Mouse (Mus musculus) forebrain, embryonic 11.5 days (tissue): ENCODE results near the gene Pfn1. TPM values are rescaled to one million over a fixed set of nuclear protein-coding genes. Genes with fewer than 3 reads are reported as not detected.

Experiments
- ATAC-seq: fragments of 200-750 bp; cut with Nextera tagmentation; replicated peaks from 2 replicates; pipeline ENCODE4 v1.8.0; 2017; ENCODE audit warnings: moderate TSS enrichment; ENCODE audit not compliant: low FRiP score
- DNase-seq: peaks from one replicate; pipeline ENCODE4 v3.0.0-alpha.2; 2017; ENCODE audit warnings: low spot score
- H3K27ac ChIP-seq: fragments of 300-500 bp; sonication (generic); 2 replicates; pipeline ENCODE4 v1.5.1; 2014; ENCODE audit warnings: low read depth, low read length
- H3K27me3 ChIP-seq: fragments of 300-500 bp; sonication (generic); 2 replicates; pipeline ENCODE4 v1.6.1; 2014; ENCODE audit warnings: mild to moderate bottlenecking, low read length, mixed read lengths; ENCODE audit not compliant: control insufficient read depth, insufficient read depth
- H3K36me3 ChIP-seq: fragments of 300-500 bp; sonication (generic); 2 replicates; pipeline ENCODE4 v1.6.1; 2014; ENCODE audit warnings: mild to moderate bottlenecking, low read length, moderate library complexity, mixed read lengths; ENCODE audit not compliant: control insufficient read depth, insufficient read depth
- H3K4me1 ChIP-seq: fragments of 300-500 bp; sonication (generic); replicated peaks from 2 replicates; pipeline ENCODE4 v1.6.1; 2014; ENCODE audit warnings: low read length, mixed read lengths; ENCODE audit not compliant: control insufficient read depth, insufficient read depth
- H3K4me2 ChIP-seq: fragments of 300-500 bp; sonication (generic); 2 replicates; pipeline ENCODE4 v1.6.1; 2014; ENCODE audit warnings: low read depth, mild to moderate bottlenecking, low read length, moderate library complexity, mixed read lengths; ENCODE audit not compliant: severe bottlenecking
- H3K4me3 ChIP-seq: fragments of 300-500 bp; sonication (generic); 2 replicates; pipeline ENCODE4 v1.5.1; 2014; ENCODE audit warnings: low read depth, low read length
- H3K9ac ChIP-seq: fragments of 300-500 bp; sonication (generic); 2 replicates; pipeline ENCODE4 v1.6.1; 2014; ENCODE audit warnings: low read length
- H3K9me3 ChIP-seq: fragments of 300-500 bp; sonication (generic); 2 replicates; pipeline ENCODE4 v1.6.1; 2016; ENCODE audit warnings: low read length, mixed read lengths; ENCODE audit not compliant: control insufficient read depth
- WGBS: fragments of 180-500 bp; shearing (Covaris S2); extraction: QIAGEN DNeasy Blood & Tissue Kit; methylation state at CpG from one replicate; pipeline ENCODE4 v1.1.7; 2014; 5-methylcytosine and 5-hydroxymethylcytosine counted together
- polyA plus RNA-seq: library from polyadenylated mRNA; unstranded; fragments of >200 nt; fragmentation: Nextera tagmentation; extraction: Ambion mirVana; gene quantifications from 2 replicates; pipeline ENCODE4 v1.2.1, GENCODE M21; 2014

The Pfn1 gene
- polyA plus RNA-seq, 1 experiment from 2014 or later, result 1,387 TPM

GRCm38 (mm10) chr11:70628431-70628830, 26.0 kb downstream of the Pfn1 start:
- no peaks in the 10 kb centered on the region for H3K4me1 ChIP-seq
- H3K9ac ChIP-seq, result no peak overlapping the region
- WGBS, result 70% methylated on average over 2 of the region's 2 CpGs
- ATAC-seq (no peak), DNase-seq (no peak)
- H3K9me3 ChIP-seq, result no peaks in the 10 kb centered on the region
- no peaks in the 10 kb centered on the region for H3K36me3 ChIP-seq
- H3K27me3 ChIP-seq, result no peaks in the 10 kb centered on the region
- H3K4me3 ChIP-seq, result no peak overlapping the region
- H3K27ac ChIP-seq, result no peak overlapping the region
- H3K4me2 ChIP-seq, result no peak overlapping the region

DNA sequence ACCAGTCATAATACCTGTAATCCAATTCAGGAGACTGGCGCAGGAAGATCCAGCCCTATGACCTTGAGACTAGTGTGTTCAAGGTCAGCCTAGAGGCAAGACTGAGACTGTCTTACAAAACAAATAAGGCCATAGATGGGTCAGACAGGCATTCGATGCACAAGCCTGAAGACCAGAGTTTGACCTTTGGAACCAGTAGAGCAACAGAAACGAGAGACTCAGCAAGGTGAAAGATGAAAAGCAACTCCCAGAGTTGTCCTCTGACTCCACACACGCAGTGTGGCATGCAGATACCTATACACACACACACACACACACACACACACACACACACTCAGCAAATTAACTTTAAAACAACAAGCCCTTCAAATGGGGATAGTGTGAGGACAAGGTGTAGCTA, 27.6 kb downstream of the Pfn1 start:
- H3K4me1 ChIP-seq, result no peaks in the 10 kb centered on the region
- no peaks in the 10 kb centered on the region for H3K36me3 ChIP-seq
- no peak overlapping the region for H3K27ac ChIP-seq
- DNase-seq (no peak), ATAC-seq (no peak)
- no peak overlapping the region for H3K4me3 ChIP-seq
- H3K4me2 ChIP-seq, result no peak overlapping the region
- no peaks in the 10 kb centered on the region for H3K27me3 ChIP-seq
- no peaks in the 10 kb centered on the region for H3K9me3 ChIP-seq
- no peak overlapping the region for H3K9ac ChIP-seq
- 76% methylated on average over 4 of the region's 4 CpGs for WGBS

GRCm38 (mm10) chr11:70625473-70625872, 29.0 kb downstream of the Pfn1 start:
- Histone ChIP-seq H3K36me3 (no peaks in the 10 kb centered on the region), H3K4me1 (no peaks in the 10 kb centered on the region), H3K4me2 (no peak overlapping the region), H3K27ac (no peak overlapping the region), H3K9me3 (no peaks in the 10 kb centered on the region), H3K4me3 (no peak overlapping the region), H3K9ac (no peak overlapping the region), H3K27me3 (no peaks in the 10 kb centered on the region)
- ATAC-seq (no peak), DNase-seq (peak; percentile 80)
- WGBS, result 47% methylated on average over 4 of the region's 4 CpGs

DNA sequence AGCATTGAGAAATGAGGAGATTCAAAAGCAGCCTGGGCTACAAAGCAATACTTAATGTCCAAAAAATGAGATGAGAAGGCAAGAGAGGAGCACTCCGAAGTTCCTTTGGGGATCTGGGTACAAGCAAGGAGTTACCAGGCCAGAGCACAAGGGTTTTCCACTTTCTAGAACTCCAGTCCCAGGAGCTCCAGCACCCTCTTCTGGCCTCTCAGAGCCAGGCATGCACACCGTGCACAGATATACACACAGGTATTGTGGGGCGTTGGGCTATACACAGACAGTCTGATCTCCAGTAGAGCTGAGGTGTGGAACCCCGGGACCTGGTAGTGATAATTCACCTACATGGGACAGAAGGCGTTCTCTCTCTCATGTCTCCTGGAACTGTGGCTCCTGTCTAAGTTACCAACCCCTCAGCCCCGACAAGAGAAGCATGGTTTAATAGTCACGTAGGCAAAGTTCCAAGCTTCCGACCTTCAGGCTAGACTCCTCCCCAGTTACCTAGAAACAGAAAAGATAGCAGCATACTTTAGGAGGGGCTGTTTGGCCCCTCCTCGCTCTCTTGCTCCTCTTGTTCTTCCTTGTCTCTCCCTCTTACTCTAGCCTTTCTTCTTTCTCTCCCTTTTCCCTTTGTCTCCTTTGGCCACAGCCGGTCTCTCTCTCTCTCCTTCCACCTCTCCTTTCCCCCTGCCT, 31.2 kb downstream of the Pfn1 start:
- no peaks in the 10 kb centered on the region for H3K27me3 ChIP-seq
- H3K9me3 ChIP-seq, result no peaks in the 10 kb centered on the region
- H3K4me3 ChIP-seq, result no peak overlapping the region
- H3K36me3 ChIP-seq, result no peaks in the 10 kb centered on the region
- H3K4me2 ChIP-seq, result no peak overlapping the region
- DNase-seq, result no peak
- H3K27ac ChIP-seq, result no peak overlapping the region
- no peak for ATAC-seq
- no peaks in the 10 kb centered on the region for H3K4me1 ChIP-seq
- 88% methylated on average over 10 of the region's 10 CpGs for WGBS
- H3K9ac ChIP-seq, result no peak overlapping the region

GRCm38 (mm10) chr11:70621972-70622814, 32.3 kb downstream of the Pfn1 start:
- no peak overlapping the region for H3K4me3 ChIP-seq
- H3K4me2 ChIP-seq, result no peak overlapping the region
- no peaks in the 10 kb centered on the region for H3K36me3 ChIP-seq
- H3K9ac ChIP-seq, result no peak overlapping the region
- 44% methylated on average over 7 of the region's 7 CpGs for WGBS
- no peaks in the 10 kb centered on the region for H3K9me3 ChIP-seq
- ATAC-seq (no peak), DNase-seq (no peak)
- H3K4me1 ChIP-seq, result no peaks in the 10 kb centered on the region
- H3K27me3 ChIP-seq, result no peaks in the 10 kb centered on the region
- H3K27ac ChIP-seq, result no peak overlapping the region

GRCm38 (mm10) chr11:70619101-70619500, 35.3 kb downstream of the Pfn1 start, which contains the start of gene Chrne:
Gene Chrne, minus strand, starts transcription at chr11:70619216.
- H3K4me2 ChIP-seq, result no peak within 1 kb of the TSS
- DNase-seq (no peak), ATAC-seq (no peak)
- H3K4me3 ChIP-seq, result no peak within 1 kb of the TSS
- WGBS, result 39% methylated on average over 1 of the region's 1 CpGs
- no peak within 1 kb of the TSS for H3K27ac ChIP-seq
- no peaks in the 10 kb centered on the region; the same call in 1 of the 2 replicates for H3K27me3 ChIP-seq
- H3K4me1 ChIP-seq, result peaks cover 6% of the 10 kb centered on the region
- H3K36me3 ChIP-seq, result no peaks in the 10 kb centered on the region
- no peaks in the 10 kb centered on the region for H3K9me3 ChIP-seq
- H3K9ac ChIP-seq, result no peak within 1 kb of the TSS

GRCm38 (mm10) chr11:70615516-70616093, 38.8 kb downstream of the Pfn1 start, which contains the start of gene 4930544D05Rik:
Gene 4930544D05Rik, plus strand, starts transcription at chr11:70615848.
- Histone ChIP-seq H3K4me3 (peak within 1 kb of the TSS; percentile 17), H3K27me3 (no peaks in the 10 kb centered on the region; the same call in 1 of the 2 replicates), H3K4me2 (peak within 1 kb of the TSS; percentile 49), H3K4me1 (peaks cover 6% of the 10 kb centered on the region), H3K9me3 (no peaks in the 10 kb centered on the region), H3K9ac (peak within 1 kb of the TSS; percentile 48), H3K27ac (no peak within 1 kb of the TSS), H3K36me3 (no peaks in the 10 kb centered on the region; the same call in 1 of the 2 replicates)
- ATAC-seq (no peak), DNase-seq (no peak)
- 15% methylated on average over 21 of the region's 21 CpGs for WGBS

GRCm38 (mm10) chr11:70615074-70615473, 39.4 kb downstream of the Pfn1 start:
- Histone ChIP-seq H3K9ac (peak overlapping the region; percentile 48), H3K4me3 (peak overlapping the region; percentile 17), H3K4me2 (peak overlapping the region; percentile 49), H3K9me3 (no peaks in the 10 kb centered on the region), H3K27ac (no peak overlapping the region), H3K4me1 (peaks cover 6% of the 10 kb centered on the region), H3K36me3 (no peaks in the 10 kb centered on the region; the same call in 1 of the 2 replicates), H3K27me3 (no peaks in the 10 kb centered on the region; the same call in 1 of the 2 replicates)
- peak; percentile 51; the same call in 1 of the 2 replicates for ATAC-seq
- 3% methylated on average over 17 of the region's 17 CpGs for WGBS
- DNase-seq, result peak; percentile 66
